Mouse (Mus musculus) neural tube, embryonic 14.5 days (tissue): ENCODE data around the gene Spdye4c. TPM values are rescaled to one million over a fixed set of nuclear protein-coding genes. Genes with fewer than 3 reads are reported as not detected.

Experiments used
- ATAC-seq: fragments of 200-750 bp; cut with Nextera tagmentation; 2 replicates; pipeline ENCODE4 v1.8.0; 2017; ENCODE audit warnings: low read depth, mild to moderate bottlenecking, moderate TSS enrichment, moderate library complexity
- H3K27ac ChIP-seq: fragments of 300-500 bp; sonication (generic); 2 replicates; pipeline ENCODE4 v1.5.1; 2014; ENCODE audit warnings: low read depth, mild to moderate bottlenecking, control low read depth, low read length, moderate library complexity, mixed read lengths
- H3K27me3 ChIP-seq: fragments of 300-500 bp; sonication (generic); 2 replicates; pipeline ENCODE4 v1.6.1; 2014; ENCODE audit warnings: low read length; ENCODE audit not compliant: control insufficient read depth, insufficient read depth
- H3K36me3 ChIP-seq: fragments of 300-500 bp; sonication (generic); 2 replicates; pipeline ENCODE4 v1.6.1; 2014; ENCODE audit warnings: low read length, mixed read lengths; ENCODE audit not compliant: control insufficient read depth, insufficient read depth
- H3K4me1 ChIP-seq: fragments of 300-500 bp; sonication (generic); 2 replicates; pipeline ENCODE4 v1.6.1; 2014; ENCODE audit warnings: low read length; ENCODE audit not compliant: control insufficient read depth, insufficient read depth
- H3K4me2 ChIP-seq: fragments of 300-500 bp; sonication (generic); 2 replicates; pipeline ENCODE4 v1.6.1; 2014; ENCODE audit warnings: mild to moderate bottlenecking, low read depth, low read length, control low read depth
- H3K4me3 ChIP-seq: fragments of 300-500 bp; sonication (generic); 2 replicates; pipeline ENCODE4 v1.5.1; 2014; ENCODE audit warnings: low read depth, low read length, control low read depth, mixed read lengths
- H3K9ac ChIP-seq: fragments of 300-500 bp; sonication (generic); replicated peaks from 2 replicates; pipeline ENCODE4 v1.6.1; 2014; ENCODE audit warnings: low read depth, mild to moderate bottlenecking, control low read depth, low read length, mixed read lengths
- H3K9me3 ChIP-seq: fragments of 300-500 bp; sonication (generic); 2 replicates; pipeline ENCODE4 v1.6.1; 2016; ENCODE audit warnings: low read length; ENCODE audit not compliant: control insufficient read depth
- WGBS: fragments of 180-500 bp; shearing (Covaris S2); extraction: QIAGEN DNeasy Blood & Tissue Kit; methylation state at CpG from one replicate; pipeline ENCODE4 v1.1.7; 2014; 5-methylcytosine and 5-hydroxymethylcytosine counted together
- polyA plus RNA-seq: library from polyadenylated mRNA; unstranded; fragments of >200 nt; fragmentation: Nextera tagmentation; extraction: Ambion mirVana; gene quantifications from 2 replicates; pipeline ENCODE4 v1.2.1, GENCODE M21; 2014

Spdye4c gene
- polyA plus RNA-seq, 1 experiment from 2014 or later: not detected

- no peak for ATAC-seq
- no peak overlapping the region for H3K4me2 ChIP-seq
- no peaks in the 10 kb centered on the region for H3K27me3 ChIP-seq
- H3K27ac ChIP-seq: no peak overlapping the region
- peaks cover 65% of the 10 kb centered on the region for H3K36me3 ChIP-seq
- no peak overlapping the region for H3K4me3 ChIP-seq
- WGBS: 98% methylated on average over 1 of the region's 1 CpGs
- no peaks in the 10 kb centered on the region for H3K9me3 ChIP-seq
- no peak overlapping the region for H3K9ac ChIP-seq
- no peaks in the 10 kb centered on the region for H3K4me1 ChIP-seq
Observed at GRCm38 (mm10) chr2:128620578-128620977, 29.6 kb downstream of the Spdye4c start.

Other genes starting within 250 kb of the Spdye4c start
- gene Anapc1, start 96.2 kb downstream of the Spdye4c start, polyA plus RNA-seq: 57.0 and 58.0 TPM in 2 replicates
- 1.4 and 2.7 TPM in 2 replicates for gene Mertk, start 107.7 kb downstream of the Spdye4c start, polyA plus RNA-seq
- gene Tmem87b, start 226.9 kb downstream of the Spdye4c start, polyA plus RNA-seq: 37.1 and 41.0 TPM in 2 replicates